Mouse (Mus musculus) heart, embryonic 13.5 days (tissue): ENCODE results near the gene Wipi2. TPM values are rescaled to one million over a fixed set of nuclear protein-coding genes. Genes with fewer than 3 reads are reported as not detected.

Source experiments
- ATAC-seq: fragments of 200-750 bp; cut with Nextera tagmentation; 2 replicates; pipeline ENCODE4 v1.8.0; 2017; ENCODE audit warnings: moderate TSS enrichment; ENCODE audit not compliant: insufficient number of reproducible peaks, low FRiP score, low TSS enrichment; ENCODE audit errors: extremely low read depth
- H3K27ac ChIP-seq: fragments of 300-500 bp; sonication (generic); replicated peaks from 2 replicates; pipeline ENCODE4 v1.5.1; 2015; ENCODE audit warnings: moderate library complexity, mild to moderate bottlenecking, inconsistent platforms
- H3K27me3 ChIP-seq: fragments of 300-500 bp; sonication (generic); replicated peaks from 2 replicates; pipeline ENCODE4 v1.6.1; 2015; ENCODE audit warnings: mild to moderate bottlenecking, inconsistent platforms
- H3K36me3 ChIP-seq: fragments of 300-500 bp; sonication (generic); 2 replicates; pipeline ENCODE4 v1.6.1; 2015; ENCODE audit warnings: mild to moderate bottlenecking, inconsistent platforms
- H3K4me1 ChIP-seq: fragments of 300-500 bp; sonication (generic); 2 replicates; pipeline ENCODE4 v1.6.1; 2015; ENCODE audit warnings: inconsistent platforms
- H3K4me2 ChIP-seq: fragments of 300-500 bp; sonication (generic); 2 replicates; pipeline ENCODE4 v1.6.1; 2015; ENCODE audit warnings: inconsistent platforms, mild to moderate bottlenecking, moderate library complexity
- H3K4me3 ChIP-seq: fragments of 300-500 bp; sonication (generic); 2 replicates; pipeline ENCODE4 v1.5.1; 2015; ENCODE audit warnings: moderate library complexity, mild to moderate bottlenecking, inconsistent platforms
- H3K9ac ChIP-seq: fragments of 300-500 bp; sonication (generic); 2 replicates; pipeline ENCODE4 v1.6.1; 2015; ENCODE audit warnings: inconsistent platforms, mild to moderate bottlenecking, moderate library complexity
- H3K9me3 ChIP-seq: fragments of 300-500 bp; sonication (generic); 2 replicates; pipeline ENCODE4 v1.6.1; 2016; ENCODE audit warnings: inconsistent platforms
- WGBS: fragments of 180-500 bp; shearing (Covaris S2); methylation state at CpG from one replicate; pipeline ENCODE4 v1.1.7; 2015; ENCODE audit warnings: mixed read lengths; 5-methylcytosine and 5-hydroxymethylcytosine counted together
- polyA plus RNA-seq: library from polyadenylated mRNA; unstranded; fragments of >200 nt; fragmentation: Nextera tagmentation; extraction: Ambion mirVana; gene quantifications from 2 replicates; pipeline ENCODE4 v1.2.1, GENCODE M21; 2015

The Wipi2 gene
- polyA plus RNA-seq, 1 experiment from 2014 or later: 25.8 TPM

DNA sequence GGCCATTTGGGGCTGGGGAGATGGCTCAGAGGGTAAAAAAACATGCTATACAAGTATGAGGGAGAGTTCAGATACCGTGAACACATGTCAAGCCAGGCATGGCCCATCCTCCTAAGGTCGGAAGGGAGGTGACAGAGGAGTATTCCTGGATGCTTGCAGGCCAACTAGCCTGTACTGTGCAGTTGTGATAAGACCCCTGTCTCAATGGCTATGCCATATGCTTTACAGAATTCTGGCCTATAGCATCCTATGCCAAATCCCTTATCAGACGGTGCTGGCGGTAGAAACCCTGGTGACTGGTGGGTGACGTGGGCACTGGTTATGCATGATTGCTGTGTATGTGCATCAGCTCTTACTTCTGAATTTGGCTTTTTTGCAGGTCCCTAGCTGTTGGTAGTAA, 10.3 kb downstream of the Wipi2 start:
- 74% methylated on average over 5 of the region's 5 CpGs for WGBS

DNA sequence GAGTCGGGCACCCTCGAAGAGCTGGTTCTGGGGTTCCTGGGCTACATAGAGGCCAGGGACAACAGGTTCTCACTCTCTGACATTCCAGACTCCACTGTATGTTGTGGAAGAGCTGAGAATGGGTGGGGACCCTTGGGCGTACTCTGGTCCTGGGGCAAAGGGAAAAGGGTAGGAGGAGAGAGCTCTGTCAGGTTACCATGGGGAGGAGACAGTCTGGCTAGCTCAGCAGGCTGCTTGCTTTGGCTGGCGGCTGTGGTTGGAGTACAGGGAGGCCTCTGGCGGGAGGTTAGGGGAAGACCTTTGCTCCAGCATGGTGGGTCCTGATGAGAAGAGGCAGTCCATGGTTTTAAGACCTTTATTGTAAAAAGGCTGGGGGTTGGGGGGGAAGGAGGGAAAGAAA, 12.6 kb downstream of the Wipi2 start:
- WGBS: 78% methylated on average over 5 of the region's 5 CpGs
- Histone ChIP-seq H3K36me3 (peaks cover 68% of the 10 kb centered on the region), H3K27me3 (no peaks in the 10 kb centered on the region)

More for the DNA sequence above, 10.3 kb downstream of the Wipi2 start:
- no peak overlapping the region for H3K4me2 ChIP-seq
- no peak overlapping the region for H3K4me3 ChIP-seq
- H3K36me3 ChIP-seq: peaks cover 73% of the 10 kb centered on the region
- no peaks in the 10 kb centered on the region for H3K4me1 ChIP-seq
- ATAC-seq: no peak
- H3K27ac ChIP-seq: no peak overlapping the region
- no peaks in the 10 kb centered on the region for H3K27me3 ChIP-seq
- no peak overlapping the region for H3K9ac ChIP-seq
- no peaks in the 10 kb centered on the region for H3K9me3 ChIP-seq

DNA sequence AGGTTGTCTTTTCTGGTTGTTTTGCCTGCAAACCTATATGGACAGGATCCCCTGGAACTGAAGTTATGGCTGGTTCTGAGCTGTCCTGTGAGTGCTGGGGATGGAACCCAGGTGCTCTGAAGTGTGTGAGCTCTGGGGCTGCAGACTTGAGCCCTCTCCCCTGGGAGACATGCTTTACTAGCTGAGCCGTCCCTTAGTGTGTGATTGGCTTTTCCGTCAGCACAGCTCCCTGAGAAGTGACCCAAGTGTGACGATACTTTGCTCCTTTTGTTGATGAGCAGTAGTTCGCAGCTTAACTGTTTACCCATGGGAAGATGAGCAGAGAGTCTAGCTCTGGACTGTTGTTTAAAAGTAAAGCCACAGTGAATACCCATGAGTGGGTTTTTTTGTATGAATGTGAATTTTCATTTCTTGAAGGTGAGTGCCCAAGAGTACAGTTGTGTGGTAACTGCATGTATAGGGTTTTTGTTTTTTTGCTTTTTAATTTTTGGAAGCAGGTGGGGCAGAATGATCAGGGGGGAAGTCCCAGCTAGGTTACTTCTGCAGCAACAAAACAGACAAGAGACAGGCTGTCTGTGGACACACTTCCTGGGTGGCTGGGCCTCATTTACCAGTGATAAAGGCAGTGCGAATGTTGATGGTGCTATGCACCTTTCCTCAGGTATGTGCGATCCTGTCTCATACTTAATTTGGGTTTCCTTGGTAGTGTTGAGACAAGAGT, 14.0 kb downstream of the Wipi2 start:
- 85% methylated on average over 6 of the region's 6 CpGs for WGBS
- ATAC-seq: no peak
- Histone ChIP-seq H3K4me3 (no peak overlapping the region), H3K27ac (no peak overlapping the region), H3K9me3 (peaks cover 9% of the 10 kb centered on the region; the same call in 1 of the 2 replicates), H3K36me3 (peaks cover 58% of the 10 kb centered on the region), H3K4me1 (no peaks in the 10 kb centered on the region), H3K27me3 (no peaks in the 10 kb centered on the region), H3K9ac (no peak overlapping the region), H3K4me2 (no peak overlapping the region)

More for the DNA sequence above, 12.6 kb downstream of the Wipi2 start:
- H3K4me3 ChIP-seq: no peak overlapping the region
- ATAC-seq: no peak; the same call in 1 of the 2 replicates
- no peak overlapping the region for H3K4me2 ChIP-seq
- no peaks in the 10 kb centered on the region for H3K4me1 ChIP-seq
- no peak overlapping the region for H3K9ac ChIP-seq
- H3K9me3 ChIP-seq: peaks cover 7% of the 10 kb centered on the region; the same call in 1 of the 2 replicates
- H3K27ac ChIP-seq: no peak overlapping the region

DNA sequence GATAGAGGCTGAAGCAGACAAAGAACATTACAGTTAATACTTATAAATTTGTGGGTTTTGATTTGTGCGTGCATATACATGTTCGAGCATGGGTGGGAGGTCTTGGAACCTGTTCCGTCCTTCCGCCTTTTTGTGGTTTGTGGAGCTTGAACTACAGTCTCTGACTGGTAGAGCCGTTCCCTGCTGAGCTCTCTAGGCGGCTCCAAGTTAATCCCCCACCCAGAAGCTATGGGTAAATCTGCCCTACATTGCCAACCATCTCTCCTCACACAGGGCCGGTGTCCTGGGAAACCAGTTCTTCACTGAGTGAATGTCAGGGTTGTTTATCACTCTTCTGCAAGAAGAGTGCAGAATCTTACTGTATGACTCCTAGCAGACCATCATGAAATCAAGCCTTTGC, 20.7 kb downstream of the Wipi2 start:
- Histone ChIP-seq H3K27ac (no peak overlapping the region), H3K9ac (no peak overlapping the region), H3K4me1 (peaks cover 28% of the 10 kb centered on the region), H3K36me3 (peaks cover 21% of the 10 kb centered on the region), H3K4me2 (no peak overlapping the region), H3K4me3 (no peak overlapping the region), H3K27me3 (no peaks in the 10 kb centered on the region), H3K9me3 (peaks cover 9% of the 10 kb centered on the region; the same call in 1 of the 2 replicates)
- no peak for ATAC-seq
- 73% methylated on average over 7 of the region's 7 CpGs for WGBS

DNA sequence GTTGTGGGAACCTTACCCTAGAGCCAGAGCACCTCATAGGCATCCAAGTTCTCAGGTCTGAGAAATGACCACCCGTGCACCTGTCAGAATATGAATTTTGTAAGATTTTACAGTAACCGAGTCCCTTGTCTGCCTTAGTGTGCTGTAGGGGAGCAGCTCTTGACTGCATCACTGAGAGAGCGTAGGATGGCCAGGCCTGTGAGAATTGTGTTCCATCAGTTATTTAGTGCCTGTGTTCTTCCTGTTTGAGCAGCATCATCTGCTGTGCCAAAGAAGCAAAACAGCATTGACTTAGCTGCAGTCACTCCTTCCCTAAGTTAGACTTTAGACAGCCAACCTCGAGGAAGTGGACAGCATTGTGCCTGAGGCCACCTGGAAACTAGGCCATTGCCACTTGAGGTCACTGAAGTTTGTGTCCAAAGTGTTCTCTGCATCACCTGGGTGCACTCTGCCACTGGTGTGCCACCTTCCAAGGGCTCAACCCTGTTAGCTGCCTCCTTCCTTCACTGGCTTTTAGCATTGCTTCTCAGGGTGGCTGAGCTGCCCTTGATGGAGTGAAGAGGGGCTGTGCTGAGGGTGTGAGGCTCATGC, 22.1 kb downstream of the Wipi2 start:
- H3K4me3 ChIP-seq: no peak overlapping the region
- peaks cover 15% of the 10 kb centered on the region for H3K36me3 ChIP-seq
- peaks cover 7% of the 10 kb centered on the region; the same call in 1 of the 2 replicates for H3K9me3 ChIP-seq
- no peak overlapping the region for H3K4me2 ChIP-seq
- no peak overlapping the region for H3K27ac ChIP-seq
- H3K9ac ChIP-seq: no peak overlapping the region
- no peak for ATAC-seq
- 84% methylated on average over 4 of the region's 4 CpGs for WGBS
- H3K4me1 ChIP-seq: peaks cover 28% of the 10 kb centered on the region
- no peaks in the 10 kb centered on the region for H3K27me3 ChIP-seq

DNA sequence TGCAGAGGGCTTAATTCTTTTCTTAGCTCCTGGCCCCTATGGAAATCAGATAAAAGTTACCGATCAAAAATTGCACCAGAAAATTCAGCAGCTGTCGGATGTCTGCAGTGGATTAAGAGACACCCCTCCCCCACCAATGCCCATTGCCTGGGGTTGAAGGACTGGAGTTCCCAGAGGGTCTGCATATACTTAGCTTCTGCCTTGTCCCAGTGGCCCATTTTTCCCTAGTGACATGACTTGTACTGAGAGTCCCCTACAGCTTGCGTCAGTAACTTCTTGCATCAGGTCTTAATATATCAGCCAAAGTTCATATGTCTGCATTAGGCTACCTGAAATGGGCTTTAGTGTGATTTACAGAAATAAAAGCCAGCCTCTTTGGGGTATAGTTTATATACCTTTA, 22.9 kb downstream of the Wipi2 start:
- WGBS: 38% methylated on average over 3 of the region's 3 CpGs
- no peak overlapping the region for H3K27ac ChIP-seq

DNA sequence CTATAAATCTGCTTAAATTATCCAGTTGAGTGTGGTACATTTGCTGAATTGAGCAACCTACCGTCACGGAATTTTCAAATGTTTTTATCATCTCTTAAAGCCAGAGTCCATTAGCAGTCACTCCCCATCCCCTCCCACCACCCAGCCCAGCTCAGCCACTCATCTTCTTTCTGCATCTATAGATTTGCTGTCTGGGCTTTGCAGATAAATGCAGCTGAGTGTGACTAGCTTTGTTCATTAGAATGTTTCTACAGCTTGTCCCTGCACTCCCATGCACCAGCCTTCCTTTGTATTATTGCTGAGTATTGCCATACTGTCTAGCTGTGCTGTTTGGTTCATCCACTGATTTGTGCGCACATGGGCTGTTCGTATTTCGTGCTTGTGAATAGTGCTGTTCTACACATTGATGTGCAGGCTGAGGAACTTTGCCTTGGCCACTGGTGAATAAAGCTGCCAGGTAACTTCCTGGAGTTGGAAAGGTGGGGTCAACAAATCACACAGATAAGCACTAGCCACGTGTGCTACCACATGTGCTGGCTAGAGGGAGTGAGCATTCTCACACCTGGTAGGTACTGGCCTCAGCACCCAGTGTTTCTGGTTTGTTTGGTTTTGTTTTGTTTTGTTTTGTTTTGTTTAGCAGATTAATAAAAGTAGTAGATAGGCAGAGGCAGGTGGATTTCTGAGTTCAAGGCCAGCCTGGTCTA, 23.4 kb downstream of the Wipi2 start:
- Histone ChIP-seq H3K4me1 (peaks cover 28% of the 10 kb centered on the region), H3K9me3 (no peaks in the 10 kb centered on the region), H3K27me3 (no peaks in the 10 kb centered on the region), H3K4me2 (no peak overlapping the region), H3K9ac (no peak overlapping the region), H3K4me3 (no peak overlapping the region), H3K36me3 (peaks cover 18% of the 10 kb centered on the region), H3K27ac (no peak overlapping the region)
- ATAC-seq: no peak
- 59% methylated on average over 6 of the region's 6 CpGs for WGBS

More for the DNA sequence above, 22.9 kb downstream of the Wipi2 start:
- Histone ChIP-seq H3K9me3 (no peaks in the 10 kb centered on the region), H3K4me2 (no peak overlapping the region), H3K4me3 (no peak overlapping the region), H3K36me3 (peaks cover 16% of the 10 kb centered on the region), H3K27me3 (no peaks in the 10 kb centered on the region), H3K4me1 (peaks cover 28% of the 10 kb centered on the region), H3K9ac (no peak overlapping the region)
- no peak for ATAC-seq

DNA sequence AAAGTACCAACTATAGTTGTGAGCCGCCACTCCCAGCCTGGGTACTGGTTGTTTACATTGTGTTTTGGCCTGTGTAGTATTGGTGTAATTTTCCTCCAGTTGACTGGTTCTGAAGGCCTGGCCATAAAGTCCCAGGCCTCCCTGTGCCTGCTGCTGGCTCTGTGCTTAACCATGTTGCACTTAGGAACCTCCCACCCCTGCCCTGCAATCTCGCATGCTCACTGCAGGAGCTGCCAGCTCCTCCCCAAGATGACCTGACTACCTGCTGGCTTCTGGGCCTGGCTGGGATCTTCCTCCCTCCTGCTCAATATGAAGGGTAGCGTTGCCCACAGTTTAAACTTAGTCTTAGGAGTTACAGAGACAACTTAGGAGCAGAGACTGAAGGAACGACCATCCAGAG, 24.8 kb downstream of the Wipi2 start:
- Histone ChIP-seq H3K4me2 (no peak overlapping the region), H3K27ac (no peak overlapping the region), H3K27me3 (no peaks in the 10 kb centered on the region), H3K36me3 (peaks cover 30% of the 10 kb centered on the region), H3K4me1 (peaks cover 28% of the 10 kb centered on the region), H3K9ac (no peak overlapping the region), H3K9me3 (no peaks in the 10 kb centered on the region), H3K4me3 (no peak overlapping the region)
- ATAC-seq: no peak
- WGBS: 59% methylated on average over 4 of the region's 4 CpGs

DNA sequence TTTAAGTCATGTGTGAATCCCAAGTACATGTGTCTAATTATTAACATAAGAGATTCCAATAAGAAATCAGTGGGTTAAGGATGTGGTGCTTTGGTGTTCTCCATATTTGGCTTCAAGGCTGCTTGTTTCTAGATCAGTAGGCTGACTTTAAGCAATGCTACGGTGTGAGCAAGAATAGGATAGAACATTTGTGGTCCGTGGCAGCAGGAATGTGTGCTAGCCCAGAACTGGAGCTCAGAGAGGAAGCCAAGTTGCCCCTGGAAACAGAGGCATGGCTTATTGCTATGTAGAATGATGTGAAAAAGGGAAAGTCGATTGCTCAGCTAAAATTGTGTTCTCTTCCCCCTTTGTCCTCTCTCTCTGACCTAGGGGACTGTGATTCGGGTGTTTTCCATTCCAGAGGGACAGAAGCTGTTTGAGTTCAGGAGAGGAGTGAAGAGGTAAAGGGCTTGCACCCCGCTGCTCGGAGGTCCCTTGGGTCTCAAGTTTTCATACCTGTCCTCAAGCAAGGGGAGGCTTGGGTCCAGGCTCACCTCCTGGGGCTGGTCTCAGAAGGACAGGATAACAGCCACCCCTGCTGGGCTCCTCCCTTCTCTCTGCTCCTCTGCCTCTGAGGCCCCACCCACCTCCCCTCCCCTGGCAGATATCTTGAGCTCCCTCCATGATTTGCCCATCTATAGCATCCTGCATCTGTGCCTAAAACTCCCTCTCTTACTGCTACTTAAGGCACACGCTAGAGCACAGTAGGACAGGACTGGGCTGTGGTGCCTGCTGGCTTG, 33.3 kb downstream of the Wipi2 start:
- WGBS: 85% methylated on average over 7 of the region's 7 CpGs
- Histone ChIP-seq H3K9ac (no peak overlapping the region), H3K4me3 (no peak overlapping the region), H3K27me3 (no peaks in the 10 kb centered on the region), H3K9me3 (no peaks in the 10 kb centered on the region), H3K4me1 (no peaks in the 10 kb centered on the region), H3K27ac (no peak overlapping the region), H3K36me3 (peaks cover 100% of the 10 kb centered on the region), H3K4me2 (no peak overlapping the region)
- no peak for ATAC-seq

DNA sequence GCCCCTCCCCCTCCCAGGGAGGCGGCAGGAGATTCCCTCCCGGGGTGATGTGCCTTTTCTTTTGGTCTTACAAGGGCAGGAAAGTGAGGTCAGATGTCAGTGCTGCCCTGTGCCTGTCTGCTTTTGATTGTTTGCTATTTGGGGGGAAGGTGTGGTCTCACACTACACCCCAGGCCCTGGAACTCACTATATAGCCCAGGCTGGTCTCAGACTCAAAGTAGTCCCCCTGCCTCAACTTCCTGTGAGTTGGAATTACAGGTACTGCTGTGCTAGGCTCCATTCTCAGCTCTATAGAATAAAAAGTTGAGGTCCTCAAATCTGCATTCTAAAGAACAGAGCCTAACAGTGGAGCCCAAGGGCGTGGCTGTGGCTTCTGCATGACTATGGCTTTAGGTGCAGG, 40.4 kb downstream of the Wipi2 start:
- Histone ChIP-seq H3K4me3 (no peak overlapping the region), H3K27ac (no peak overlapping the region), H3K4me1 (no peaks in the 10 kb centered on the region), H3K9ac (no peak overlapping the region), H3K4me2 (no peak overlapping the region), H3K9me3 (no peaks in the 10 kb centered on the region), H3K36me3 (peaks cover 83% of the 10 kb centered on the region), H3K27me3 (no peaks in the 10 kb centered on the region)
- no peak for ATAC-seq
- 54% methylated on average over 3 of the region's 3 CpGs for WGBS
